Mouse (Mus musculus) G1E (cell line): ENCODE data around the gene Tmub1. TPM values are rescaled to one million over a fixed set of nuclear protein-coding genes. Genes with fewer than 3 reads are reported as not detected.

Experiments used
- ATAC-seq: 2 replicates; pipeline ENCODE4 v1.8.0; 2016; ENCODE audit warnings: mild to moderate bottlenecking; ENCODE audit not compliant: insufficient number of reproducible peaks, poor library complexity, low FRiP score, severe bottlenecking; ENCODE audit errors: extremely low read depth
- DNase-seq: peaks from one replicate; pipeline ENCODE4 v3.0.0; 2012; ENCODE audit warnings: low spot score
- H3K27me3 ChIP-seq: 2 replicates; pipeline ENCODE4 v1.6.1; 2012; ENCODE audit warnings: mild to moderate bottlenecking, low read length, inconsistent platforms; ENCODE audit not compliant: insufficient read depth
- H3K36me3 ChIP-seq: replicated peaks from 2 replicates; pipeline ENCODE3; 2012; ENCODE audit warnings: mild to moderate bottlenecking, inconsistent platforms
- H3K4me1 ChIP-seq: 2 replicates; pipeline ENCODE4 v1.6.1; 2012; ENCODE audit warnings: low read depth, low read length, inconsistent platforms, mixed read lengths; ENCODE audit not compliant: insufficient read depth
- H3K4me3 ChIP-seq: 2 replicates; pipeline ENCODE4 v1.5.1; 2012; ENCODE audit warnings: low read depth, mild to moderate bottlenecking, inconsistent platforms, low read length, moderate library complexity, mixed read lengths
- H3K9me3 ChIP-seq: replicated peaks from 2 replicates; pipeline ENCODE4 v1.6.1; 2012; ENCODE audit warnings: inconsistent platforms
- CTCF ChIP-seq: IDR thresholded peaks from 2 replicates; pipeline ENCODE4 v1.5.1; 2012; ENCODE audit warnings: low read depth, low read length, inconsistent platforms, mixed read lengths
- GATA1 ChIP-seq: IDR thresholded peaks from 2 replicates; pipeline ENCODE4 v1.6.1; 2012; ENCODE audit warnings: borderline replicate concordance, low read length, inconsistent platforms, mixed read lengths
- GATA2 ChIP-seq: IDR thresholded peaks from 2 replicates; pipeline ENCODE4 v1.6.1; 2012; ENCODE audit warnings: low read depth, low read length, inconsistent platforms, borderline replicate concordance
- POLR2AphosphoS5 ChIP-seq: IDR thresholded peaks from 2 replicates; pipeline ENCODE4 v1.6.1; 2012; ENCODE audit warnings: low read depth, low read length, inconsistent platforms; ENCODE audit not compliant: insufficient replicate concordance
- TAL1 ChIP-seq: conservative IDR thresholded peaks from 2 replicates; pipeline ENCODE4 v1.6.1; 2012; ENCODE audit warnings: low read depth, low read length, inconsistent platforms, mixed read lengths
- polyA plus RNA-seq: library from polyadenylated mRNA; stranded (reverse); fragments of >175 nt; gene quantifications from 2 replicates; pipeline ENCODE4 v1.2.3, GENCODE M21; 2012
- total RNA-seq, 2 experiments: library from RNA; stranded (forward) in 1 of 2; stranded (reverse) in 1 of 2; fragments of 200-1000 nt in 1 of 2; fragments of >200 nt in 1 of 2; fragmentation: Nextera tagmentation in 1 of 2; gene quantifications; 2 replicates each; pipeline ENCODE4 v1.2.3; 2014 to 2017

Gene Tmub1
- total and polyA plus RNA-seq, 3 experiments, result 11.1 to 38.1 (median 13.3) TPM

DNA sequence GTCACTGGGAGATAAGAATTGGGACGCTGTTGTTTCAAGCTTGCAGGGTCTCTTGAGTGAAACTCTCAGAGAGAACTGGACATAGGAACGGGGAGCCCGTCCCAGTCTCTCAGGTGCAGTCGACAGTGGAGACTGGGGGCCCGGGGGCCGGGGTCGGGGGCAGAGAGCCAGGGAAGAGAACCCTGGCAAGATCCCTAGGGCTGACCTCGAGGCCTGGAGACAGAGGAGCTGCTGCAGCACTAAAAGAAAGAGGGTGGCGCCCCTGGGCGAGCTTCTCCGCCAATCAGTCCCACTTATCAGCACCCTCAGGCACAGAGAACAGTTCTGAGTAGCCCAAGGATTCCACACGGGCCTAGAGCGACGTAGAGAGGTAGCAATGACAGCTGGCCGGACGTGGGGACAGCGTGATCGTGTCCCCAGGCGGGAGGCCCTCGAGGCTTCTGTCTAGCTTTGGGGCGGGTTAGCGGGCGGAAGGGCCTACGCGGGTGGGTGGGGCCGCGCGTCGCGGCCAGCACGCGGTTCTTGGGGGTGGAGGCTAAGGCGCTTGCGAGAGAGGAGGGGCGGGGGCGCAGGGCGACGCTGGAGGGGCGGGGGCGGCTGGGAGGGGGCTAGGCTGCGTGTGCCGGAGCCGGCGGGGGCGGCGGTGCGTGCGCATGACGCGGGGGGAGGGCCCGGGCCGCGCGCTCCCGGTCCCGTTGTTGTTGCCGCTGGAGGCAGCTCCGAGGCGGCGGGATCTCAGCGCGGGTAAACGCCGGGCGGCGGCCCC, 3.8 kb upstream of the Tmub1 start:
- H3K9me3 ChIP-seq, result no peaks in the 10 kb centered on the region
- peaks cover 68% of the 10 kb centered on the region for H3K4me1 ChIP-seq
- no peaks in the 10 kb centered on the region for H3K27me3 ChIP-seq
- TF ChIP-seq TAL1 (no peak), GATA1 (no peak), CTCF (no peak), POLR2AphosphoS5 (no peak), GATA2 (no peak)
- peak overlapping the region; percentile 88 for H3K4me3 ChIP-seq
- ATAC-seq (peak; percentile 64), DNase-seq (peak; percentile 93)
- H3K36me3 ChIP-seq, result peaks cover 33% of the 10 kb centered on the region

DNA sequence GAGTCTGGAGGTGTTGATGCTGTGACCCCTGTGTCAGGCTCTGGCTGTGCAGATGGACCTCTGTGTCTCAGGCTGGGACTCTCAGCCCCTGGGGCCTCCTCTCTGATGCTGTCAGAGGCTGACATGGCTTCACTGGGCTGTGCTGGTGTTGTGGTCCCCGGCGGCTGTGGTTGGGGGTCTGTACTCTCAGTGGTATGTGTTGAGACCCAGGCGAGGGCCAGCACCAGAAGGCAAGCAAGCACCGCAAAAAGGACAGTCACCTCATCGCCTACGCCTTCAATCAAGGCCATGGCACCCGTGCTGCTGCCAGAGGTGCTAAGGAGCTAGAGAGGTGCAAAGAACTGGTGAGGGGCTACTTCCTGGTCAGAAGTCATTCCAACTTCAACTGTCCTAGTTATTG, 1.0 kb downstream of the Tmub1 start:
- no peaks in the 10 kb centered on the region for H3K27me3 ChIP-seq
- H3K4me1 ChIP-seq, result peaks cover 69% of the 10 kb centered on the region
- peaks cover 33% of the 10 kb centered on the region for H3K36me3 ChIP-seq
- DNase-seq (no peak), ATAC-seq (no peak)
- H3K9me3 ChIP-seq, result no peaks in the 10 kb centered on the region
- H3K4me3 ChIP-seq, result peak overlapping the region; percentile 73; the same call in 1 of the 2 replicates
- no peak for TF ChIP-seq GATA1
- TF ChIP-seq CTCF, result no peak
- no peak for TF ChIP-seq POLR2AphosphoS5
- TF ChIP-seq GATA2, result no peak
- TF ChIP-seq TAL1, result no peak

- Histone ChIP-seq H3K4me1 (peaks cover 63% of the 10 kb centered on the region), H3K4me3 (peak overlapping the region; percentile 88), H3K36me3 (peaks cover 44% of the 10 kb centered on the region), H3K9me3 (no peaks in the 10 kb centered on the region), H3K27me3 (no peaks in the 10 kb centered on the region)
- DNase-seq, result no peak
- TF ChIP-seq GATA1, result no peak
- TF ChIP-seq GATA2, result no peak
- no peak for TF ChIP-seq CTCF
- no peak for TF ChIP-seq TAL1
- TF ChIP-seq POLR2AphosphoS5, result no peak
- no peak for ATAC-seq
These were observed 2.1 kb downstream of the Tmub1 start for GRCm38 (mm10) chr5:24445428-24446080.

DNA sequence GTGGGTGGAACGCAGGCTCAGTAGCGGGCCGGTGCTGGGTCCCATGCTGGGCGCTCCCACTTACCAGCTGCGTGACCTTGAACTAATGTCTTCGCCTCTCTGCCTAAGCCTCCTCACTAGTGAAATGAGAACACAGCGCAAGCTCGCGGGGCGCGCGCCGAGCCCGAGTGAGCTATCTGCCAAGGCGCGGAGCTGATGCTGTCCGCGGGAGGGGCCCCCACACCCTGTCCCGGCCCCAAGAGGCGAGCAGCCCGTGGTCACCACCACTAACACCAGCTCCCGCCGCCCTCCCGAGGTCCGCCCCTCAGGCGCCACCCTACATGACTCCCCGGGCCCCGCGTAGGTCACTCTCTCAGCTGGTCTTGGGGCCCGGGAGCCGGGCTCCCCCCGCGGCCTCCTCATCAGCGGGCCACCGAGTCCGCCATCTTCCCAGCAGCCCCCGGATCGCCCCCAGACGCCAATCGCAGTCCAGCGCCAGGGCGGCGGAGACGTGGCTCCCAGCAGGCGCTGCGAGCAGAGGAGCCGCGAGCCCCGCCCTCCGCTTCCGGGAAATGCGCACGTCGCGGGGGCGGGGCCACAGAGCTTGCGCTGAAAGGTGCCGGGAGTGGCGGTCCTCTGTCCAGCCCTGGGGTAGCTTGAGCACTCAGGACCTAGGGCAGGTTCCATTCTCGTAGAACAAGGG, 2.8 kb downstream of the Tmub1 start, which contains the start of gene Fastk:
TSS of gene Fastk (minus strand) at position 542 of the 682 bp plus-strand sequence.
- peak within 1 kb of the TSS; percentile 88 for H3K4me3 ChIP-seq
- H3K9me3 ChIP-seq, result no peaks in the 10 kb centered on the region
- DNase-seq, result peak; percentile 98
- no peaks in the 10 kb centered on the region for H3K27me3 ChIP-seq
- TF ChIP-seq POLR2AphosphoS5 (no peak), GATA2 (no peak), TAL1 (no peak), GATA1 (no peak), CTCF (no peak)
- H3K36me3 ChIP-seq, result peaks cover 50% of the 10 kb centered on the region
- peaks cover 61% of the 10 kb centered on the region for H3K4me1 ChIP-seq
- ATAC-seq, result peak; percentile 62; the same call in 1 of the 2 replicates

- TF ChIP-seq POLR2AphosphoS5, result no peak
- TF ChIP-seq GATA1, result no peak
- no peak for TF ChIP-seq GATA2
- TF ChIP-seq CTCF, result no peak
- ATAC-seq, result no peak
- Histone ChIP-seq H3K4me1 (peaks cover 65% of the 10 kb centered on the region), H3K27me3 (no peaks in the 10 kb centered on the region), H3K9me3 (no peaks in the 10 kb centered on the region), H3K4me3 (peak overlapping the region; percentile 88), H3K36me3 (peaks cover 60% of the 10 kb centered on the region)
- DNase-seq, result no peak
These were observed 3.7 kb downstream of the Tmub1 start for GRCm38 (mm10) chr5:24443927-24444326.
